Mouse (Mus musculus): Measurements from ENCODE around the gene Tle1. TPM values are rescaled to one million over a fixed set of nuclear protein-coding genes. Genes with fewer than 3 reads are reported as not detected.
A peak's percentile ranks its signal among the peaks of the same experiment; 100 is the strongest.

Tle1 gene
- polyA plus RNA-seq, 1 experiment from 2014 or later = 8.7 TPM

DNA sequence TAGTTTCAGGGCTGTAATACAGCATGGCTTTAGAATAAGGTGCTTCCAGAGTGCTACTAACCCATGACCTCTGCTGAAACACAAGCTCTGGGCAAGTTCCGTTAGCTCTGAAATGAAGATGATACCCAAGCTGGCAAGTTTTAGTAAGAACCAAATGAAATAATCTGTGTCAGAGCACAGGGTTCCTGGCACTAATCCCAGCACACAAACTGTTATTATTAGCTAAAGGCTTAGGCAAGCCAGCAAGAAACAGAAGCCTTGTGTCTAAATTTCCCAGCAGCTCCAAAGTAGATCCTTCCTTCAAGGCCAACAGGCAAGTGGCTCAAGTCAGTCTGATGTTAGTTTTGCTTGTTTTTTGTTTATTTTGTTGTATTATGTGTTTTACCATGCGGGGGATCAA is 56.2 kb downstream of the Tle1 start:
- H3K4me2 ChIP-seq (ENCODE audit: low read depth, low read length) = no peak overlapping the region
- no peak for ATAC-seq (ENCODE audit: low read depth)
- no peaks in the 10 kb centered on the region for H3K27me3 ChIP-seq (ENCODE audit: control insufficient read depth, insufficient read depth, low read depth, low read length)
- no peak overlapping the region for H3K4me3 ChIP-seq (ENCODE audit: low read depth, low read length)
- peaks cover 1% of the 10 kb centered on the region; the same call in 1 of the 2 replicates for H3K36me3 ChIP-seq (ENCODE audit: control insufficient read depth, insufficient read depth)
- no peaks in the 10 kb centered on the region for H3K9me3 ChIP-seq (replicated peaks; ENCODE audit: control insufficient read depth, low read length)
- no peak overlapping the region for H3K27ac ChIP-seq (ENCODE audit: low read length)
- H3K4me1 ChIP-seq (ENCODE audit: control insufficient read depth, low read depth, low read length) = no peaks in the 10 kb centered on the region
- whole genome bisulfite sequencing (ENCODE audit: insufficient replicate concordance) = 77% methylated on average over 2 of the region's 2 CpGs
- H3K9ac ChIP-seq (ENCODE audit: low read depth, low read length) = no peak overlapping the region

DNA sequence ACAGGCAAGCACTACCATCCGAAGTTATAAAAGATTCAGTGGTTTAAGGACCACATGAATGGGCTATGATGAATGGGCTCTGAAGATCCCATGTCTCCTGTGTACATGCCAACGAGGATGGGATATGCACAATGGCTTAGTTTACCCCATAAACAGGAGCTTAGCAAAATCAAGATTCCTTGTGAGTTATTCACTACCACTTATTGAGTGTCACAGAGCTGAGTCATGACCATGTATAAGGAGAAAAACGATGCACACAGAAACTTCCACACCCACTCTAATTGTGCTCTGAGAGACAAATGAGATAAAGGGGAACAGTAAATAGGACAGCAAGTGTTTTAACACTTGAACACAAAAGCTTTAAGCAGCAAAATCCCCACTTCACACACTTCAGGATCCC is 60.0 kb downstream of the Tle1 start:
- ATAC-seq (ENCODE audit: low read depth) = no peak
- Histone ChIP-seq H3K4me3 (ENCODE audit: low read depth, low read length) (no peak overlapping the region), H3K27ac (ENCODE audit: low read length) (no peak overlapping the region), H3K27me3 (ENCODE audit: control insufficient read depth, insufficient read depth, low read depth, low read length) (no peaks in the 10 kb centered on the region), H3K36me3 (ENCODE audit: control insufficient read depth, insufficient read depth) (peaks cover 5% of the 10 kb centered on the region; the same call in 1 of the 2 replicates), H3K9ac (ENCODE audit: low read depth, low read length) (no peak overlapping the region), H3K9me3 (replicated peaks; ENCODE audit: control insufficient read depth, low read length) (no peaks in the 10 kb centered on the region), H3K4me2 (ENCODE audit: low read depth, low read length) (no peak overlapping the region), H3K4me1 (ENCODE audit: control insufficient read depth, low read depth, low read length) (no peaks in the 10 kb centered on the region)
- 57% methylated on average over 3 of the region's 3 CpGs for WGBS (ENCODE audit: insufficient replicate concordance)

DNA sequence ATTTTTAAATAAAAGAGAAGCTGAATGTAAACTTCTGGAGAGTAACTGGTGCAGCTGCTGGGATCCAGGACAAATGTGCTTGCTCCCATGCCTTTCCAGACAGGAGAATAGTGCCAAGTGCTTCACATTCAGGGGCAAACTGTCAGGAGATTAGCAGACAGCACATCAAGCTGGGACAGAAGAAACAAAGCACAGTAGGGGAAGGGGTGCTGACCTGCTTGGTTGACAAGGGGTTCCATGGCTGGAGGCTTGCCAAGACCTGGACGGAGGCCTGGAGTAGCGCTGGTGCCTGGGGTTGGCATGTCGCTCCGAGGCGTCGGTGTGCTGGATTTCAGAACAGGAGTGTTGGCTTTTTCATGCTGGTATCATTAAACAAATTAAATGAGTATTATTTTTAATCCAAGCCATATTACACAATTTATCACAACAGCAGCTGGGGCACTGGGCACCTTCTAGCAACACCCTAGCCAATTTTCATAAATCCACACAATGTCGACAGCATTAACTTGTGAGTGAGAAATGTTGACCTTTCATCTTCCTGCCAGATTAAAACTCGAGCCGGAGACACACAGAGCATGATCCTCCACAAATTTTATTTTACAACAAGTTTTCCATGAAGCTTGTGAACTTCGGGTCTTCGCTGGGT is 61.1 kb downstream of the Tle1 start:
- Histone ChIP-seq H3K4me3 (ENCODE audit: low read depth, low read length) (no peak overlapping the region), H3K36me3 (ENCODE audit: control insufficient read depth, insufficient read depth) (peaks cover 7% of the 10 kb centered on the region; the same call in 1 of the 2 replicates), H3K9me3 (replicated peaks; ENCODE audit: control insufficient read depth, low read length) (no peaks in the 10 kb centered on the region), H3K4me2 (ENCODE audit: low read depth, low read length) (no peak overlapping the region), H3K9ac (ENCODE audit: low read depth, low read length) (no peak overlapping the region), H3K27me3 (ENCODE audit: control insufficient read depth, insufficient read depth, low read depth, low read length) (no peaks in the 10 kb centered on the region), H3K27ac (ENCODE audit: low read length) (no peak overlapping the region), H3K4me1 (ENCODE audit: control insufficient read depth, low read depth, low read length) (no peaks in the 10 kb centered on the region)
- WGBS (ENCODE audit: insufficient replicate concordance) = 80% methylated on average over 11 of the region's 11 CpGs
- ATAC-seq (ENCODE audit: low read depth) = no peak

DNA sequence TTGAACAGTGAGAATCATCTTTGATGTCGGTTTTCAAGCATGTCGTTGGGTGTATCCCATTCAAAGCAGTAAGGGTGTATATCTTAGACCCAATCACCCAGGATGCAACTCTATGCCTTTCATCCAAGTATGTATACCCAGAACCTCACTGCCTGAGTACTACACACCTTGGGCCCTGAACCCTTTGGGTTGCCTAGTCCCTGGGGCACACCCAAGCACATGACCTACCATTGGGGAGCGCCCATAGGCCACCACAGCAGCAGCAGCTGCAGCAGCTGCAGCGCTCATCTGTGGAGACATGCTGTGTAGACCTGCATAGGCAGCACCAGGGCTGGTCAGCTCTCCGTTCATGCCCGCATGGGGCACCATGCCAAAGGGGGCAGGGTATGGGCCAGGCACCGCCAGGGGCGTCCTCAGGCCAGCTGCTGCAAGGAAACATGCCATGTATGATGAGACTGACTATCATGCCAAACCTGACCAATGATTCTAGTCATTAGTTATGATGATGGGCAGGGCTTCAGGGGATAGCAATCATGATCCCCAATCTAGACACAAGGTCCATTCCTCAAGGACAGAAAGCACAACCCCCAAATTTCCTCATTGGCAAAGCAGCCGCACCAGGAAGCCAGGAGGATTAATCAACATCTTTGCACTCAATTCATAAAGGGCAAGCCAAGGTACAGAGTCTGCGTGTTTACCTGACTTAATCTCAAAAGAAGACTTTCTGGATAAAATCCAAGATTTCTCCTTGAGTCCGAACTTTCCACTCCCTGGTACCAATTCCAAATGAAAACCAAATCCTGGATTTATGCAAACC is 62.2 kb downstream of the Tle1 start:
- H3K9ac ChIP-seq (ENCODE audit: low read depth, low read length) = no peak overlapping the region
- ATAC-seq (ENCODE audit: low read depth) = no peak
- H3K4me3 ChIP-seq (ENCODE audit: low read depth, low read length) = no peak overlapping the region
- no peak overlapping the region for H3K27ac ChIP-seq (ENCODE audit: low read length)
- H3K4me1 ChIP-seq (ENCODE audit: control insufficient read depth, low read depth, low read length) = no peaks in the 10 kb centered on the region
- 80% methylated on average over 11 of the region's 11 CpGs for WGBS (ENCODE audit: insufficient replicate concordance)
- H3K9me3 ChIP-seq (replicated peaks; ENCODE audit: control insufficient read depth, low read length) = no peaks in the 10 kb centered on the region
- no peaks in the 10 kb centered on the region for H3K27me3 ChIP-seq (ENCODE audit: control insufficient read depth, insufficient read depth, low read depth, low read length)
- no peak overlapping the region for H3K4me2 ChIP-seq (ENCODE audit: low read depth, low read length)
- peaks cover 7% of the 10 kb centered on the region; the same call in 1 of the 2 replicates for H3K36me3 ChIP-seq (ENCODE audit: control insufficient read depth, insufficient read depth)

DNA sequence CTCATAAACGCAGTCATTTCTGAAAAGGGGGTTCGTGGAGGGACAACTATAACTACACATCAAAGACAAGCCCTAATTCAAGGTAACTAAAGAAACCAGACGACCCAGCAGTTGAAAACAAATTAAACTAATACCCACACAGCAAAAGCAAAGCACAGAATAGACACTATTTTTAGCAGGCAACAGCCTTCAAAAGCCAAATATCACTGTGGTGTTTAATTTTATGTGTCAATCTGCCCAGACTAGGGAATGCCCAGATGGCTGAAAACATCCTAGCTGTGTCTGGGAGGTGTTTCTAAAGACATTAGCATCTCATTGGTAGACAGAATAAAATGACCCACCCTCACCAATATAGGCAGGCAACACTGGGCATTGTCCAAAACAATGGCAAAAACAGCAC is 68.1 kb downstream of the Tle1 start:
- no peaks in the 10 kb centered on the region for H3K9me3 ChIP-seq (replicated peaks; ENCODE audit: control insufficient read depth, low read length)
- no peaks in the 10 kb centered on the region for H3K27me3 ChIP-seq (ENCODE audit: control insufficient read depth, insufficient read depth, low read depth, low read length)
- 0 out of 2 replicates have a peak, but pooled peaks cover 2% of the 10 kb centered on the region for H3K36me3 ChIP-seq (ENCODE audit: control insufficient read depth, insufficient read depth)
- H3K27ac ChIP-seq (ENCODE audit: low read length) = no peak overlapping the region
- H3K4me3 ChIP-seq (ENCODE audit: low read depth, low read length) = no peak overlapping the region
- no peaks in the 10 kb centered on the region for H3K4me1 ChIP-seq (ENCODE audit: control insufficient read depth, low read depth, low read length)
- WGBS (ENCODE audit: insufficient replicate concordance) = 65% methylated on average over 3 of the region's 3 CpGs
- H3K4me2 ChIP-seq (ENCODE audit: low read depth, low read length) = no peak overlapping the region
- H3K9ac ChIP-seq (ENCODE audit: low read depth, low read length) = no peak overlapping the region
- ATAC-seq (ENCODE audit: low read depth) = no peak

DNA sequence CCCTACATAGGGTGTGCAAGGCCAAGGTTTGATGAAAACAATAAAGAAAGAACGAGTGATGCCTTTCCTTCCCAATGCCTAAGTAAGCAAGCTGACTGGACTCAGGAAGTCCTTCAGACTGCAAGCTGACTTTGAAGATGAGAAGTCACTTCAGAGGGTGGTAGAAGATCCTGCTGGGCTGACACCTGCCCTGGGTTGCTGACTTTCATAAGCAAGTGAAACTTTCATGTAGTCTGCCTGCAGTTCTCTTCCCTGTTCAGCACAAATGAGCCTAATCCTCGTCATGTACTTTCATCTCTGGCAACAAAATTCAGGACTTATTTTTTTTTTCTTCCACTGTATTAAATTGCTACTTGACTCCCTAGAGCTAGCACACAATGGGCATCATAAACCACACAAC is 73.1 kb downstream of the Tle1 start:
- Histone ChIP-seq H3K4me1 (ENCODE audit: control insufficient read depth, low read depth, low read length) (no peaks in the 10 kb centered on the region), H3K9ac (ENCODE audit: low read depth, low read length) (no peak overlapping the region), H3K36me3 (ENCODE audit: control insufficient read depth, insufficient read depth) (no peaks in the 10 kb centered on the region), H3K4me2 (ENCODE audit: low read depth, low read length) (no peak overlapping the region), H3K27me3 (ENCODE audit: control insufficient read depth, insufficient read depth, low read depth, low read length) (no peaks in the 10 kb centered on the region), H3K27ac (ENCODE audit: low read length) (no peak overlapping the region), H3K9me3 (replicated peaks; ENCODE audit: control insufficient read depth, low read length) (no peaks in the 10 kb centered on the region), H3K4me3 (ENCODE audit: low read depth, low read length) (no peak overlapping the region)
- no peak for ATAC-seq (ENCODE audit: low read depth)
- WGBS (ENCODE audit: insufficient replicate concordance) = 50% methylated on average over 2 of the region's 2 CpGs

DNA sequence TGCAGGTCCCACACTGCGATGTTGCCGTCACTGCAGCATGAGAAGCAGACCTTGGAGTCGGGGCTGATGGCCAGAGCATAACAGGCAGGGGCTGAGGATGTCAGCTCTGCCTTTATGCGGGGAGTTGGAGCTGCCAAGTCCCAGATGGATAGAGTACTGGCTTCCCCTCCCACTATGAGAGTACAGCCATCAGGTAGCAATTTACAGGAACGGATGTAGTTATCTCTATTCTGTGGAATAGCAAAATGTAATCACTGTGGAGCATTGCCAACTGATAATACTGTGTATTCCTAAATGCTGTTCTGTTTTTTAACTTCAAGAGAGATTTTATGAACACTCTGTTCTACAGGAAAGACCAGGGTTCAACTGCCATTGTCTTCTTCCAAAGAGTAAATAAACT is 75.9 kb downstream of the Tle1 start:
- H3K4me3 ChIP-seq (ENCODE audit: low read depth, low read length) = no peak overlapping the region
- H3K9ac ChIP-seq (ENCODE audit: low read depth, low read length) = no peak overlapping the region
- H3K36me3 ChIP-seq (ENCODE audit: control insufficient read depth, insufficient read depth) = no peaks in the 10 kb centered on the region
- no peak overlapping the region for H3K27ac ChIP-seq (ENCODE audit: low read length)
- H3K9me3 ChIP-seq (replicated peaks; ENCODE audit: control insufficient read depth, low read length) = no peaks in the 10 kb centered on the region
- no peak overlapping the region for H3K4me2 ChIP-seq (ENCODE audit: low read depth, low read length)
- no peak for ATAC-seq (ENCODE audit: low read depth)
- no peaks in the 10 kb centered on the region for H3K27me3 ChIP-seq (ENCODE audit: control insufficient read depth, insufficient read depth, low read depth, low read length)
- 71% methylated on average over 5 of the region's 5 CpGs for WGBS (ENCODE audit: insufficient replicate concordance)
- H3K4me1 ChIP-seq (ENCODE audit: control insufficient read depth, low read depth, low read length) = no peaks in the 10 kb centered on the region

DNA sequence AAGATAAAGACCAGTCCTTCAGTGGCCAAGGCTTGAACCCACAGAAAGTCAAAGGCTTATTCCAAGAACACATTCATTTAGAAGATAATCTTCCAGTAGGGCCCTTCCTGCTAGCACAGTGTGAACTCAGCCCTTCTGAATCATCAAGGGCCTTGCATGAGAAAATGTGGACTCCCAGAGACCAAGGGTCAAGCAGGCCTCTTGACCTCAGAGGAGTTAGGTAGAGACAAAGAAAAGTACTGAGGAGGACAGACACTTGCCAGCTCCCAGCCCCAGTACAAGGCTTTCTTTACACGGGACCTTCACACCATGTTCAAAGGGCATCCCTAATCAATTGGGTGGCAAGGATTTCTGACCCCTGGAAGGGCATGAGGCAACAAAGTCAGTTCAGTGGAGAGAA is 77.9 kb downstream of the Tle1 start:
- Histone ChIP-seq H3K36me3 (ENCODE audit: control insufficient read depth, insufficient read depth) (no peaks in the 10 kb centered on the region; the same call in none of the 2 replicates), H3K9me3 (replicated peaks; ENCODE audit: control insufficient read depth, low read length) (no peaks in the 10 kb centered on the region), H3K4me3 (ENCODE audit: low read depth, low read length) (no peak overlapping the region), H3K9ac (ENCODE audit: low read depth, low read length) (no peak overlapping the region), H3K27me3 (ENCODE audit: control insufficient read depth, insufficient read depth, low read depth, low read length) (no peaks in the 10 kb centered on the region), H3K4me2 (ENCODE audit: low read depth, low read length) (no peak overlapping the region), H3K4me1 (ENCODE audit: control insufficient read depth, low read depth, low read length) (no peaks in the 10 kb centered on the region), H3K27ac (ENCODE audit: low read length) (no peak overlapping the region; the same call in 1 of the 2 replicates)
- WGBS (ENCODE audit: insufficient replicate concordance) = 38% methylated on average over 1 of the region's 1 CpGs
- peak; percentile 60 for ATAC-seq (ENCODE audit: low read depth)

DNA sequence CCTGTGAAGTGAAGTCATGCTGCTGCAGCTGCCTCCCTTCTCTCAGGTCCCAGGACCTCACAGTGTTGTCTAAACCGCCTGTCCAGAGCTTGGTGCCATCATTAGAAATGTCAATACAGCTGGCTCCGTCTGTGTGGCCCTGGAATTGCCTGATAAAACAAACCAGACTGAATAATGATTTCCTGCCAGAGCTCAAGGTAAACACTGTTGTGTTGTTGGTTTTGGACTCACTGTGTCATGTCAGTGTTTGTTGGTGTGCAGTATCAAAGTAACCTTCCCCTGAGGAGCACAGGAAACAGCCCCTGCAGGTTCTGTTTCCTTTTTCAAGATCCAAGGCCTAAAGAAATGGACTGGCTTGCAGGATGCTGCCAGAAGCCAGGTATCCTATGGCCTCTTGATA is 78.4 kb downstream of the Tle1 start:
- H3K9ac ChIP-seq (ENCODE audit: low read depth, low read length) = no peak overlapping the region
- peak overlapping the region; percentile 22; the same call in 1 of the 2 replicates for H3K27ac ChIP-seq (ENCODE audit: low read length)
- H3K4me3 ChIP-seq (ENCODE audit: low read depth, low read length) = no peak overlapping the region
- H3K4me2 ChIP-seq (ENCODE audit: low read depth, low read length) = no peak overlapping the region
- no peaks in the 10 kb centered on the region for H3K9me3 ChIP-seq (replicated peaks; ENCODE audit: control insufficient read depth, low read length)
- WGBS (ENCODE audit: insufficient replicate concordance) = 23% methylated on average over 2 of the region's 2 CpGs
- H3K27me3 ChIP-seq (ENCODE audit: control insufficient read depth, insufficient read depth, low read depth, low read length) = no peaks in the 10 kb centered on the region
- no peaks in the 10 kb centered on the region; the same call in none of the 2 replicates for H3K36me3 ChIP-seq (ENCODE audit: control insufficient read depth, insufficient read depth)
- peak; percentile 72 for ATAC-seq (ENCODE audit: low read depth)
- H3K4me1 ChIP-seq (ENCODE audit: control insufficient read depth, low read depth, low read length) = no peaks in the 10 kb centered on the region

Data from liver, embryonic 16.5 days (tissue).